Mouse (Mus musculus) cerebellum, adult 8-10 months (tissue): ENCODE measurements around the gene Spire2.
"Not testable (repeated sequence)": the region's sequence is repeated elsewhere in the genome, so short reads cannot be mapped to it uniquely, and the experiment has no call there.

ENCODE experiments used
- DNase-seq: peaks from one replicate; pipeline ENCODE4 v3.0.0; 2022

The Spire2 gene

GRCm38 (mm10) chr8:123387041-123387440, 54.5 kb downstream of the Spire2 start:
- no peak for DNase-seq

- DNase-seq = no peak
Observed at GRCm38 (mm10) chr8:123387801-123388200, 55.3 kb downstream of the Spire2 start.

- DNase-seq = peak; percentile 52
Observed at GRCm38 (mm10) chr8:123389026-123389425, 56.5 kb downstream of the Spire2 start.

DNA sequence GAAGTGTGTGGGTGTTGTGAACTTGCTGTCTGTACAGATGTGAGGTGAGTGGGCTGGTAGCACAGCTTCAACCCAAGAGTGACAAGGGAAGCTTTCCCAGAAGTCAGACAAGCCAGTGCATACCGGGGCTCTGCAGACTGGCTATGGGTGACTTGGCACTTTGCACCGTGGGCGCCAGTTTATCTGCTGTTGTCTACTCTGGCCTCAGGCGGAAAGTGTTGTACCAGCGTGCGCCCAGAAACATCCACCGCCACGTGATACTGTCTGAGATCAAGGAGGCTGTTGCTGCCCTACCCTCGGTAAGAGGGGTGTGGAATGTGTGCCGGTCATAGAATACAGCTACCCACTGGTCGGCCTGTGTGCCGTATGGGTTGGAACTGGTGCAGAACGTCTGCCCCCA, 65.8 kb downstream of the Spire2 start:
- no peak for DNase-seq

- DNase-seq = no peak
Observed at GRCm38 (mm10) chr8:123401936-123402335, 69.4 kb downstream of the Spire2 start.

- no peak for DNase-seq
Observed at GRCm38 (mm10) chr8:123402730-123403326, 70.3 kb downstream of the Spire2 start.

- no peak for DNase-seq
Observed at GRCm38 (mm10) chr8:123404521-123404920, 72.0 kb downstream of the Spire2 start.

GRCm38 (mm10) chr8:123406786-123407185, 74.3 kb downstream of the Spire2 start, which contains the start of gene Mc1r:
Gene Mc1r, plus strand, starts transcription at chr8:123407107.
- DNase-seq = peak; percentile 71

- no peak for DNase-seq
Observed at GRCm38 (mm10) chr8:123407612-123408011, 75.1 kb downstream of the Spire2 start.

- DNase-seq = no peak
Observed at GRCm38 (mm10) chr8:123408586-123409544, 76.4 kb downstream of the Spire2 start.

- peak; percentile 54 for DNase-seq
Observed at GRCm38 (mm10) chr8:123410049-123410587, 77.6 kb downstream of the Spire2 start.

DNA sequence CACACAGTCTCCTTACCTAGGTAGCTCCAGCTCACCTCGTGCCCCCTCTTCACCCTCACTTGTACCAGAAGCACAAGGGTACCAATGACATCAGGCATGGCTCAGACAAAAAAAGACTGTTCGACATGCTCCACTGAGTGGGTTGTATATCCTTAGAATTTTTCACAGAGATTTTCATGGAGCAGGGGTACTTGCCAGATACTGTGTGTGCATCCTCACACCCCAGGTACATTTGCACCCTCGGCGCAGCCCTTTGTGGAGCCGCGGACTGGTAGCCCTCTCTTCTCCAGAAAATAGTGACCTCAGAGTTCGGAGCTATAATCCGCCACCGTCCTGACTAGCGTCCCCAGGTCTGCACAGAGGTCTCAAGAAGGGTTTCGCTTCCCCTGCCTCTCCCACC, 78.3 kb downstream of the Spire2 start:
- DNase-seq = peak; percentile 46

GRCm38 (mm10) chr8:123411246-123411645, 78.7 kb downstream of the Spire2 start, which contains the start of gene Tubb3:
Gene Tubb3, plus strand, starts transcription at chr8:123411424.
- peak; percentile 93 for DNase-seq

GRCm38 (mm10) chr8:123411781-123412327, 79.3 kb downstream of the Spire2 start:
- no peak for DNase-seq

- peak; percentile 56 for DNase-seq
Observed at GRCm38 (mm10) chr8:123412560-123413170, 80.2 kb downstream of the Spire2 start.

DNA sequence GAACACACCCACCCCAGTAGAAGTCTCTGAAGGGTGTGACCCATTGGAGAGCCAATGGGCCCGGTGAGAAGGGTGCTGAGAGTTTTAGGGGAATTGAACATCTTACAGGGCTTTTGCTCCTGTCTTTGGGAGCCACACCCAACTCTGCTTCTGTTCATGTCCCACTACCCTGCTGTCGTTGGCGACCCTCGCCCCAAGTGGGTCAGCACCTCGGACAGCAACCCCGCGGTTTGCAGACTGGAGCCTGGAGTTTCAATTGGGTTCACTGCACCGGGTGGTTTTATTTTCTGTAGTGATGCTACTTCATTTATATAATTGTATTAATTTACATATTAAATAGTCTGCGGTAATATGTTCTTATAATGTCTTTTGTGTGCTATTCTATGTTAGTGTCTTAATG, 81.7 kb downstream of the Spire2 start:
- no peak for DNase-seq

GRCm38 (mm10) chr8:123414997-123415696, 82.6 kb downstream of the Spire2 start:
- not testable (repeated sequence) for DNase-seq

- no peak for DNase-seq
Observed at GRCm38 (mm10) chr8:123415967-123416943, 83.7 kb downstream of the Spire2 start.

GRCm38 (mm10) chr8:123416944-123417555, 84.5 kb downstream of the Spire2 start:
- DNase-seq = no peak
